Mouse (Mus musculus) inflammation-experienced regulatory T-cells, adult 16 weeks (primary cell): ENCODE data around the gene Calm2. TPM values are rescaled to one million over a fixed set of nuclear protein-coding genes. Genes with fewer than 3 reads are reported as not detected.

Experiments
- polyA plus RNA-seq: library from polyadenylated mRNA; unstranded; fragments of 100-300 nt; shearing (Covaris generic); gene quantifications from one replicate; pipeline ENCODE4 v1.2.1, GENCODE M21; 2017

Gene Calm2
- 638 TPM for polyA plus RNA-seq

DNA sequence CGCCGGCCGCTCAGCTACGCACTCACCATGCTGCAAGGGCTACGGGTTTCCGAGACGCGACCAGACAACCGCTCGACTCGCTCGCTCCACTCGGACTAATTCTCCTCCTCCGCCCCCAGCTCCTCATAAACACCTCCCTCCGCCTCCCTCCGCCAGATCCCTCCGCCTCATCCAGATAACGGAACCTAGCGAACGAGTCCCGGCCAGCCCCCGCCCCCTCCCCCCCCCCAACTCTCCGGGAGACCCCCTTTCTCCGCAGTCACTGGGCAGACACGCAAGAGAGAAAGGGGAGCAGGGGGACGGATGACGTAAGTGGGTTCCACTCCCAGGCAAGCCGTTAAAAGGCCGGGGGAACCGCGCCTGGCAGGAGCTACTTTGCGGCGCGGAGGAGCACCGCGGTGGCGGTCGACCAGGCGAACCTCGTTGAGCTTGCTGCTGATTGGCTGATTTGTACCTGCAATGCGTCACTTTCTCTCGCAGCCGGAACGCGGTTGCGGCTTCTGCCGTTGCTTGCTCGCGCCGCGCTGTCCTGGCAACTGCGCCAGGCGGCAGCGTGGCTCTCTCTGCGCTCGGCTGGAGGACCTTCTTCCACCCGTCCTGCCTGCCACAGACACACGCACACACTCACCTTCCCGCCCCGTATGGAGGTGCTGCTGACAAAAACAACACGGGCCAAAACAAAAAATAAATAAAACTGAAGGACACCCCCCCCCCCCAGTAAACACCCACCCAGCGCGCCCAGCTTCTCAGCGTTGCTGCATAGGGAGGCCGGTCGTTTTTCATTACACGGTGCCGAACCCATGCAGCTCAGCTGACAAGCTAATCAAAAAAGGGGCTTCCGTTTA is at the start of gene Calm2:
Gene Calm2 (minus strand): TSS at position 169 of the 845 bp plus-strand sequence.

DNA sequence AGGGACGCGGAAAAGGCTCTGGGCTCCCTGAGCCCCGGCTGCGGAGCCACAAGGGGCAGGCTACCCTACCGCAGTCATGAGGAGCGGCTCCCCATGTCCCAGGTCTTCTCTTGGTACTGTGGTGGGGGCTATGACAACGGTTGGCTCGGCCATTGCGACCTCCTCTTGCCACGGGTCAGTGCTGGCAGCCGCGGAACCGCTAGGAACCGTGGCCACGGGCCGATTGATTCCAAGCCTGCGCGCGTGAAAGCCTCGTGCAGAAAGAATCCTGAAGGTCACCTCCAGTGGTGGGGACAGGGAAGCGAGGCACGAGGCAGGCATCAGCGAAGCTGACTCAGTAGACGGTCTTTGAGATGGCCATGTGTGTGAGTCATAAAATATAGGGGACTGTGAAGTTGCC is 19.2 kb downstream of the Calm2 start, which contains the start of gene Stpg4:
Gene Stpg4 (minus strand): TSS at position 231 of the 400 bp plus-strand sequence.

Other genes starting within 250 kb of the Calm2 start
- gene Mcfd2, start 181.0 kb downstream of the Calm2 start, polyA plus RNA-seq: 53.5 TPM
- 41.0 TPM for gene Ttc7, start 164.0 kb downstream of the Calm2 start, polyA plus RNA-seq
- not detected for gene Stpg4, start 19.2 kb downstream of the Calm2 start, polyA plus RNA-seq
- gene Epcam, start 189.0 kb upstream of the Calm2 start, polyA plus RNA-seq: 6.0 TPM
- 87.8 TPM for gene Msh2, start 225.4 kb upstream of the Calm2 start, polyA plus RNA-seq